Mouse (Mus musculus) lung, embryonic 15.5 days (tissue): ENCODE measurements around the gene Selenoo. TPM values are rescaled to one million over a fixed set of nuclear protein-coding genes. Genes with fewer than 3 reads are reported as not detected.

Experiments
- ATAC-seq: fragments of 200-750 bp; cut with Nextera tagmentation; 2 replicates; pipeline ENCODE4 v1.8.0; 2017; ENCODE audit warnings: moderate number of reproducible peaks, borderline replicate concordance; ENCODE audit not compliant: low FRiP score, low TSS enrichment; ENCODE audit errors: extremely low read depth
- H3K27ac ChIP-seq: fragments of 300-500 bp; sonication (generic); 2 replicates; pipeline ENCODE4 v1.5.1; 2015; ENCODE audit warnings: moderate library complexity, mild to moderate bottlenecking, inconsistent platforms
- H3K27me3 ChIP-seq: fragments of 300-500 bp; sonication (generic); 2 replicates; pipeline ENCODE4 v1.6.1; 2015; ENCODE audit warnings: inconsistent platforms
- H3K36me3 ChIP-seq: fragments of 300-500 bp; sonication (generic); 2 replicates; pipeline ENCODE4 v1.6.1; 2015; ENCODE audit warnings: inconsistent platforms
- H3K4me1 ChIP-seq: fragments of 300-500 bp; sonication (generic); 2 replicates; pipeline ENCODE4 v1.6.1; 2015; ENCODE audit warnings: inconsistent platforms
- H3K4me2 ChIP-seq: fragments of 300-500 bp; sonication (generic); 2 replicates; pipeline ENCODE4 v1.6.1; 2015; ENCODE audit warnings: inconsistent platforms, mild to moderate bottlenecking, moderate library complexity
- H3K4me3 ChIP-seq: fragments of 300-500 bp; sonication (generic); 2 replicates; pipeline ENCODE4 v1.5.1; 2015; ENCODE audit warnings: mild to moderate bottlenecking, inconsistent platforms
- H3K9ac ChIP-seq: fragments of 300-500 bp; sonication (generic); 2 replicates; pipeline ENCODE4 v1.6.1; 2015; ENCODE audit warnings: inconsistent platforms
- H3K9me3 ChIP-seq: fragments of 300-500 bp; sonication (generic); 2 replicates; pipeline ENCODE4 v1.6.1; 2016; ENCODE audit warnings: inconsistent platforms
- WGBS: fragments of 180-500 bp; shearing (Covaris S2); methylation state at CpG from one replicate; pipeline ENCODE4 v1.1.7; 2015; 5-methylcytosine and 5-hydroxymethylcytosine counted together
- polyA plus RNA-seq: library from polyadenylated mRNA; unstranded; fragments of >200 nt; fragmentation: Nextera tagmentation; extraction: Ambion mirVana; gene quantifications from 2 replicates; pipeline ENCODE4 v1.2.1, GENCODE M21; 2015

Selenoo gene
- polyA plus RNA-seq, 1 experiment from 2014 or later, result 17.6 TPM

- Histone ChIP-seq H3K9ac (no peak overlapping the region), H3K9me3 (no peaks in the 10 kb centered on the region), H3K27me3 (no peaks in the 10 kb centered on the region), H3K27ac (no peak overlapping the region), H3K4me2 (no peak overlapping the region), H3K36me3 (peaks cover 88% of the 10 kb centered on the region), H3K4me1 (no peaks in the 10 kb centered on the region), H3K4me3 (no peak overlapping the region)
- WGBS, result 85% methylated on average over 1 of the region's 1 CpGs
- no peak for ATAC-seq
These were observed 18.1 kb downstream of the Selenoo start for GRCm38 (mm10) chr15:89106976-89107375.

DNA sequence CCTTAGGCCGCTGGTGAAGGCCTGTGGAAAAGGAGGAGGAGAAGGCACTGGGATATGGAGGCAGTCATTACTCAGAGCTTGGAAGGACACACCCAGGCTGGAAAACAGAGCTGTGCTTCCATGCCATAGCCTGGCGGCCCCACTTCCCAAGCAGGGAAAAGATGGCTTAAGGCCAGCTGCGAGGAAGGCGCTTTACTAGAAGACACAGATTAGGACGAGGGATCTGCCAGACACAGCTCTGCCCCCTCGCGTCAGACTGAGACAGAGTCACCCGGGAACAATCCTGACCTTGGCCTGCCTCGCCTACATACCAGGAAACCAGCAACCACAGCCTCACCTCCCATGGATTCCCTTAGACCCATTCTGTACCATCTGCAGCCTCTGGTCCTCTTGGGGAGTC, 21.3 kb downstream of the Selenoo start:
- no peak for ATAC-seq
- H3K9me3 ChIP-seq, result no peaks in the 10 kb centered on the region
- no peak overlapping the region for H3K9ac ChIP-seq
- no peak overlapping the region for H3K4me3 ChIP-seq
- no peak overlapping the region for H3K27ac ChIP-seq
- WGBS, result 66% methylated on average over 8 of the region's 9 CpGs
- no peaks in the 10 kb centered on the region for H3K27me3 ChIP-seq
- H3K4me2 ChIP-seq, result no peak overlapping the region
- H3K36me3 ChIP-seq, result peaks cover 91% of the 10 kb centered on the region
- H3K4me1 ChIP-seq, result no peaks in the 10 kb centered on the region

DNA sequence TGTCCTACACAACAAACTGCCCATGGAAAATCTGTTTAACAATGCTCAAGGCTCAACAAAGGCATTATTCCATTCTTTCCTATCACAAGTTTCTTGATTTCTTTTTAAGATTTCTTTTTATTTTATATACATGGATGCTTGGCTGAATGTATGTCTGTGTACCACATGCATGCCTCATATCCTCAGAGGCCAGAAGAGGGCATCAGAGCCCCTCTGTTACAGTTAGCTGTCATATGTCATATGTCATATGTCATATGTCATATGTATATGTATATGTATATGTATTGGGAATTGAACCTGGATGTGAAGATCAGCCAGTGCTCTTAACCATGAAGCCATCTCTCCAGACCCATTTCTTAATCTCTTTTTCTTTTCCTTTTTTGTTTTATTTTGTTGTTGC, 29.1 kb downstream of the Selenoo start:
- peaks cover 25% of the 10 kb centered on the region for H3K4me1 ChIP-seq
- peaks cover 48% of the 10 kb centered on the region for H3K36me3 ChIP-seq
- H3K9ac ChIP-seq, result no peak overlapping the region
- no peak for ATAC-seq
- no peak overlapping the region for H3K4me3 ChIP-seq
- no peaks in the 10 kb centered on the region for H3K27me3 ChIP-seq
- no peaks in the 10 kb centered on the region for H3K9me3 ChIP-seq
- H3K27ac ChIP-seq, result no peak overlapping the region
- H3K4me2 ChIP-seq, result no peak overlapping the region

- no peaks in the 10 kb centered on the region for H3K27me3 ChIP-seq
- WGBS, result under 1% methylated on average over 47 of the region's 47 CpGs
These were observed 33.9 kb downstream of the Selenoo start, which contains the start of gene Tubgcp6 for GRCm38 (mm10) chr15:89122649-89123366. TSS of gene Tubgcp6 (minus strand) at chr15:89123112.

GRCm38 (mm10) chr15:89123595-89123994, 34.7 kb downstream of the Selenoo start:
- ATAC-seq, result no peak

More at GRCm38 (mm10) chr15:89122649-89123366, 33.9 kb downstream of the Selenoo start, which contains the start of gene Tubgcp6:
- peaks cover 14% of the 10 kb centered on the region; the same call in 1 of the 2 replicates for H3K36me3 ChIP-seq
- no peaks in the 10 kb centered on the region for H3K9me3 ChIP-seq
- H3K4me1 ChIP-seq, result peaks cover 41% of the 10 kb centered on the region
- peak within 1 kb of the TSS; percentile 82 for H3K9ac ChIP-seq
- H3K4me3 ChIP-seq, result peak within 1 kb of the TSS; percentile 84
- peak within 1 kb of the TSS; percentile 35; the same call in 1 of the 2 replicates for H3K27ac ChIP-seq
- peak within 1 kb of the TSS; percentile 74 for H3K4me2 ChIP-seq
- ATAC-seq, result peak; percentile 90

DNA sequence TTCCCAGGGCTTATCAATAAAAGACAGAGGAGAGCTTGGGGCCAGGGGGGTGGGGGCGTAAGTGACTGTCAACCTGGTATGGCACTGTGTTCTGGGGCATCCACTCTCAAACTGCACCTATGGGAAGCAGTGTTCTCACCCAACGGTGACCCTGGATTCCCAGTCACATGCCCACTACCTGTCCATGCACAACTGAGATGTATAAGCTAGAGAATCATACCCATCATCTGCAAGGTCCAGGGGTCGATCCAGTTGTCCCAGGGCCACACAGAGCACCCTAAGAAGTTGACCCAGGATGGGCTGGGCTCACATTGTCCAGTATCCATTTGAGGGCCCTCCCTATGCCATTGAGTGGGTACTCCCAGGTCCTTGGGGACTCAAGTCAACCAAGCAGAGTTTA, 35.4 kb downstream of the Selenoo start:
- ATAC-seq, result no peak
- H3K4me2 ChIP-seq, result no peak overlapping the region
- no peak overlapping the region for H3K9ac ChIP-seq
- H3K36me3 ChIP-seq, result peaks cover 11% of the 10 kb centered on the region; the same call in 1 of the 2 replicates
- no peaks in the 10 kb centered on the region for H3K9me3 ChIP-seq
- H3K27me3 ChIP-seq, result no peaks in the 10 kb centered on the region
- no peak overlapping the region for H3K4me3 ChIP-seq
- 93% methylated on average over 3 of the region's 3 CpGs for WGBS
- no peak overlapping the region for H3K27ac ChIP-seq
- H3K4me1 ChIP-seq, result peaks cover 49% of the 10 kb centered on the region

More at GRCm38 (mm10) chr15:89123595-89123994, 34.7 kb downstream of the Selenoo start:
- H3K4me3 ChIP-seq, result peak overlapping the region; percentile 84
- no peaks in the 10 kb centered on the region for H3K27me3 ChIP-seq
- no peaks in the 10 kb centered on the region for H3K9me3 ChIP-seq
- H3K9ac ChIP-seq, result peak overlapping the region; percentile 82
- 0 out of 2 replicates have a peak overlapping the region, but pooled peaks have one; percentile 29 for H3K27ac ChIP-seq
- peaks cover 11% of the 10 kb centered on the region; the same call in 1 of the 2 replicates for H3K36me3 ChIP-seq
- peaks cover 45% of the 10 kb centered on the region for H3K4me1 ChIP-seq
- peak overlapping the region; percentile 74 for H3K4me2 ChIP-seq
- WGBS, result 24% methylated on average over 11 of the region's 11 CpGs

GRCm38 (mm10) chr15:89125351-89125750, 36.5 kb downstream of the Selenoo start:
- 90% methylated on average over 9 of the region's 9 CpGs for WGBS

DNA sequence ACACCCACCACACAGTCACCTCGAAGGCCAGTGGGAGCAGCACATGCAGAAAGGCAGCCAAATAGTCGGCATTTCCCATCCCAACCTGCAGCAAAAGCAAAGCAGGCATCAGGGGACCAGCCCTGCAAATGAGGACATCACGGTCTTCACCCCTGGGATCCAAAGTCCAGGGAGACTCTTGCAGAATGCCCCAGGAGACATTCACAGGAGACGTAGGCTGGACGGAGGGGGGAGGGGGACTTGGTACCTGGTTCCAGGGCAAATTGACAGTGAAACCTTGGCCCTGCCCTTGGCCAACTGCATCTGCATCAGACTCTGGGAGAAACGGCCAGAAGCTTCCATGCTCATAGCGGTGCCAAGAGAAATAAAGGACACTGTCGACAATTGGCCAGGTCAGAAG, 37.7 kb downstream of the Selenoo start:
- H3K36me3 ChIP-seq, result 0 out of 2 replicates have a peak, but pooled peaks cover 3% of the 10 kb centered on the region
- H3K4me1 ChIP-seq, result peaks cover 33% of the 10 kb centered on the region
- no peak overlapping the region for H3K9ac ChIP-seq
- no peaks in the 10 kb centered on the region for H3K27me3 ChIP-seq
- H3K27ac ChIP-seq, result no peak overlapping the region
- WGBS, result 85% methylated on average over 8 of the region's 8 CpGs
- H3K9me3 ChIP-seq, result no peaks in the 10 kb centered on the region
- H3K4me3 ChIP-seq, result no peak overlapping the region
- ATAC-seq, result no peak
- no peak overlapping the region for H3K4me2 ChIP-seq

More at GRCm38 (mm10) chr15:89125351-89125750, 36.5 kb downstream of the Selenoo start:
- Histone ChIP-seq H3K4me3 (no peak overlapping the region), H3K9ac (no peak overlapping the region), H3K27ac (no peak overlapping the region), H3K4me2 (no peak overlapping the region), H3K27me3 (no peaks in the 10 kb centered on the region), H3K9me3 (no peaks in the 10 kb centered on the region), H3K36me3 (0 out of 2 replicates have a peak, but pooled peaks cover 3% of the 10 kb centered on the region), H3K4me1 (peaks cover 46% of the 10 kb centered on the region)
- no peak for ATAC-seq

- ATAC-seq, result no peak
- peak overlapping the region; percentile 73 for H3K4me3 ChIP-seq
- H3K9me3 ChIP-seq, result no peaks in the 10 kb centered on the region
- peaks cover 26% of the 10 kb centered on the region for H3K4me1 ChIP-seq
- peak overlapping the region; percentile 93 for H3K4me2 ChIP-seq
- no peak overlapping the region for H3K27ac ChIP-seq
- no peaks in the 10 kb centered on the region for H3K27me3 ChIP-seq
- peak overlapping the region; percentile 74 for H3K9ac ChIP-seq
- 0 out of 2 replicates have a peak, but pooled peaks cover 3% of the 10 kb centered on the region for H3K36me3 ChIP-seq
- 76% methylated on average over 8 of the region's 8 CpGs for WGBS
These were observed 38.6 kb downstream of the Selenoo start for GRCm38 (mm10) chr15:89127364-89127940.

GRCm38 (mm10) chr15:89128382-89129350, 39.8 kb downstream of the Selenoo start, which contains the start of gene Hdac10:
TSS of gene Hdac10 (minus strand) at chr15:89128700.
- ATAC-seq, result peak; percentile 84
- Histone ChIP-seq H3K27ac (peak within 1 kb of the TSS; percentile 84), H3K9me3 (no peaks in the 10 kb centered on the region), H3K27me3 (no peaks in the 10 kb centered on the region), H3K4me2 (peak within 1 kb of the TSS; percentile 93), H3K9ac (peak within 1 kb of the TSS; percentile 74), H3K4me3 (peak within 1 kb of the TSS; percentile 73), H3K36me3 (0 out of 2 replicates have a peak, but pooled peaks cover 3% of the 10 kb centered on the region), H3K4me1 (peaks cover 21% of the 10 kb centered on the region)
- WGBS, result 4% methylated on average over 36 of the region's 36 CpGs

DNA sequence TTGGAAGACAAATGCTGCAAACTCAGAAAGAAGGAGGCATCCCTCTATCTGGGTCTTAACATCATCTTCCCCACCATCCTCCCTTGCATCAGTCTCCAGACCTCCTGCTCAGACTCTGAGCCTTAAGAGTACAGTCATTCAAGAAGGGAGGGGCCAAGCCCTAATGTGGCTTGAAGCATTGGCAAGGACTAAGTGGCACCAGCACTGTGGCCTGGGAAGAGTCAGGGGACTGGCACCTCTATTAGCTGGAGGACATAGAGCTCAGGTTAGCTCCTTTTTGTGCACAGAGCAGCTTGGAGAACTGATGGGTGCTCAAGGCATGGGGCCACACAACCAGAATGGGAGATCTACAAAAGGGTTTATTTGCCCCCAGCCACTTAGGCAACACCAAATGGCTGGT, 41.4 kb downstream of the Selenoo start:
- Histone ChIP-seq H3K27me3 (no peaks in the 10 kb centered on the region), H3K9ac (no peak overlapping the region), H3K4me2 (no peak overlapping the region), H3K4me1 (peaks cover 16% of the 10 kb centered on the region), H3K4me3 (no peak overlapping the region), H3K27ac (no peak overlapping the region), H3K9me3 (no peaks in the 10 kb centered on the region), H3K36me3 (0 out of 2 replicates have a peak, but pooled peaks cover 1% of the 10 kb centered on the region)
- ATAC-seq, result no peak
